Mouse (Mus musculus) brain, embryonic 14.5 days (tissue): ENCODE data around the gene Zfp697.

Source experiments
- CTCF ChIP-seq: fragments of 200-500 bp; IDR thresholded peaks from 2 replicates; pipeline ENCODE4 v1.5.1; 2012; ENCODE audit warnings: inconsistent platforms, mild to moderate bottlenecking, moderate library complexity, borderline replicate concordance; ENCODE audit not compliant: insufficient read depth, insufficient read length; ENCODE audit errors: extremely low read depth
- POLR2A ChIP-seq: fragments of 200-500 bp; IDR thresholded peaks from 2 replicates; pipeline ENCODE4 v1.6.1; 2012; ENCODE audit warnings: mild to moderate bottlenecking, inconsistent platforms, borderline replicate concordance; ENCODE audit not compliant: poor library complexity, insufficient read depth, insufficient read length, severe bottlenecking; ENCODE audit errors: extremely low read depth

- TF ChIP-seq CTCF (no peak), POLR2A (no peak)
Observed at GRCm38 (mm10) chr3:98427600-98428448, 45.6 kb downstream of the Zfp697 start.
